Mouse (Mus musculus) G1E (cell line): Measurements from ENCODE around the gene Fam214a.

Experiments used
- CTCF ChIP-seq: IDR thresholded peaks from 2 replicates; pipeline ENCODE4 v1.5.1; 2012; ENCODE audit warnings: low read depth, low read length, inconsistent platforms, mixed read lengths
- GATA1 ChIP-seq: IDR thresholded peaks from 2 replicates; pipeline ENCODE4 v1.6.1; 2012; ENCODE audit warnings: borderline replicate concordance, low read length, inconsistent platforms, mixed read lengths
- POLR2AphosphoS5 ChIP-seq: IDR thresholded peaks from 2 replicates; pipeline ENCODE4 v1.6.1; 2012; ENCODE audit warnings: low read depth, low read length, inconsistent platforms; ENCODE audit not compliant: insufficient replicate concordance

DNA sequence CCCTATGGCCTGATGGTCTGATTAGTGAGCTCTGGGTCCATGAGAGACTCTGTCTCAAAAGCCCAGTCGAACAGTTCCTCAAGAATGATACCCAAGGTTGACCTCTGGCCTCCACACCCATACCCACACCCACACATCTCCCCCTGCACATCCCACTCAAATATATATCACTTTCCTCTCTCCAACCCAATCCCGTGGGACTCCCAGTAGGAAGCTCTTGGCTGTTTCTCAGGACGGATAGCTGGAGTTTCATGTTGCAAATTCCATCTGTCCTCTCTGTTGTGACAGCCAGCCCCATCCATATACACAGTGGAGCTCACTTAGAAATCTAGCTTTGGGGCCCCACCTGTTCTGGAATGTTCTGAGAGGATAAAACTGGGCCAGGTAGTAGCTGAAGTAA, 29.8 kb upstream of the Fam214a start:
- no peak for TF ChIP-seq GATA1
- TF ChIP-seq CTCF = no peak
- TF ChIP-seq POLR2AphosphoS5 = no peak
